Mouse (Mus musculus) intestine, embryonic 16.5 days (tissue): ENCODE data around the gene Myom3. TPM values are rescaled to one million over a fixed set of nuclear protein-coding genes. Genes with fewer than 3 reads are reported as not detected.

ENCODE experiments used
- ATAC-seq: fragments of 200-750 bp; cut with Nextera tagmentation; 2 replicates; pipeline ENCODE4 v1.8.0; 2017; ENCODE audit warnings: moderate TSS enrichment, moderate library complexity
- H3K27ac ChIP-seq: fragments of 300-500 bp; sonication (generic); 2 replicates; pipeline ENCODE4 v1.5.1; 2014; ENCODE audit warnings: mild to moderate bottlenecking, low read length
- H3K27me3 ChIP-seq: fragments of 300-500 bp; sonication (generic); replicated peaks from 2 replicates; pipeline ENCODE4 v1.6.1; 2014; ENCODE audit warnings: low read length, control low read depth, mixed read lengths; ENCODE audit not compliant: control insufficient read depth, insufficient read depth
- H3K36me3 ChIP-seq: fragments of 300-500 bp; sonication (generic); 2 replicates; pipeline ENCODE4 v1.6.1; 2014; ENCODE audit warnings: low read length, control low read depth; ENCODE audit not compliant: control insufficient read depth, insufficient read depth
- H3K4me1 ChIP-seq: fragments of 300-500 bp; sonication (generic); 2 replicates; pipeline ENCODE4 v1.6.1; 2014; ENCODE audit warnings: low read length, control low read depth, mixed read lengths; ENCODE audit not compliant: control insufficient read depth, insufficient read depth
- H3K4me2 ChIP-seq: fragments of 300-500 bp; sonication (generic); 2 replicates; pipeline ENCODE4 v1.6.1; 2014; ENCODE audit warnings: low read depth, low read length, control low read depth
- H3K4me3 ChIP-seq: fragments of 300-500 bp; sonication (generic); 2 replicates; pipeline ENCODE4 v1.5.1; 2014; ENCODE audit warnings: mild to moderate bottlenecking, low read length
- H3K9ac ChIP-seq: fragments of 300-500 bp; sonication (generic); 2 replicates; pipeline ENCODE4 v1.6.1; 2014; ENCODE audit warnings: low read depth, low read length
- H3K9me3 ChIP-seq: fragments of 300-500 bp; sonication (generic); 2 replicates; pipeline ENCODE4 v1.6.1; 2016; ENCODE audit warnings: low read length, control low read depth; ENCODE audit not compliant: control insufficient read depth
- WGBS: fragments of 180-500 bp; shearing (Covaris S2); extraction: QIAGEN DNeasy Blood & Tissue Kit; methylation state at CpG from one replicate; pipeline ENCODE4 v1.1.7; 2014; 5-methylcytosine and 5-hydroxymethylcytosine counted together
- polyA plus RNA-seq: library from polyadenylated mRNA; unstranded; fragments of >200 nt; fragmentation: Nextera tagmentation; extraction: Ambion mirVana; gene quantifications from 2 replicates; pipeline ENCODE4 v1.2.1, GENCODE M21; 2015

Myom3 gene
- polyA plus RNA-seq, 1 experiment from 2014 or later: 0.88 TPM

- 95% methylated on average over 14 of the region's 14 CpGs for WGBS
Measured at GRCm38 (mm10) chr4:135733901-135734300, 25.6 kb upstream of the Myom3 start.

GRCm38 (mm10) chr4:135736903-135737302, 22.6 kb upstream of the Myom3 start:
- H3K4me2 ChIP-seq: no peak overlapping the region
- no peak overlapping the region for H3K27ac ChIP-seq
- H3K36me3 ChIP-seq: peaks cover 22% of the 10 kb centered on the region
- H3K9me3 ChIP-seq: peaks cover 5% of the 10 kb centered on the region; the same call in 1 of the 2 replicates
- H3K4me1 ChIP-seq: peaks cover 14% of the 10 kb centered on the region
- 64% methylated on average over 3 of the region's 3 CpGs for WGBS
- no peak overlapping the region for H3K9ac ChIP-seq
- H3K4me3 ChIP-seq: no peak overlapping the region
- no peaks in the 10 kb centered on the region for H3K27me3 ChIP-seq
- ATAC-seq: no peak

More at GRCm38 (mm10) chr4:135733901-135734300, 25.6 kb upstream of the Myom3 start:
- Histone ChIP-seq H3K36me3 (peaks cover 22% of the 10 kb centered on the region), H3K4me1 (peaks cover 12% of the 10 kb centered on the region), H3K9me3 (peaks cover 5% of the 10 kb centered on the region; the same call in 1 of the 2 replicates), H3K27ac (no peak overlapping the region), H3K4me2 (no peak overlapping the region), H3K27me3 (no peaks in the 10 kb centered on the region), H3K9ac (no peak overlapping the region), H3K4me3 (no peak overlapping the region)
- ATAC-seq: no peak

- 28% methylated on average over 5 of the region's 5 CpGs for WGBS
- H3K4me1 ChIP-seq: peaks cover 15% of the 10 kb centered on the region
- peaks cover 5% of the 10 kb centered on the region; the same call in 1 of the 2 replicates for H3K9me3 ChIP-seq
- peaks cover 17% of the 10 kb centered on the region for H3K36me3 ChIP-seq
- H3K4me2 ChIP-seq: no peak overlapping the region
- ATAC-seq: peak; percentile 44
- H3K4me3 ChIP-seq: no peak overlapping the region
- no peaks in the 10 kb centered on the region for H3K27me3 ChIP-seq
- H3K27ac ChIP-seq: peak overlapping the region; percentile 47
- no peak overlapping the region for H3K9ac ChIP-seq
Measured at GRCm38 (mm10) chr4:135738237-135738636, 21.3 kb upstream of the Myom3 start.

- Histone ChIP-seq H3K4me1 (peaks cover 25% of the 10 kb centered on the region), H3K27ac (peak overlapping the region; percentile 47), H3K4me2 (no peak overlapping the region), H3K9ac (no peak overlapping the region), H3K9me3 (peaks cover 5% of the 10 kb centered on the region; the same call in 1 of the 2 replicates), H3K4me3 (no peak overlapping the region), H3K36me3 (peaks cover 9% of the 10 kb centered on the region; the same call in 1 of the 2 replicates), H3K27me3 (no peaks in the 10 kb centered on the region)
- 51% methylated on average over 7 of the region's 7 CpGs for WGBS
- peak; percentile 45 for ATAC-seq
Measured at GRCm38 (mm10) chr4:135739148-135739547, 20.4 kb upstream of the Myom3 start.

- H3K9ac ChIP-seq: no peak overlapping the region
- ATAC-seq: peak; percentile 69
- no peaks in the 10 kb centered on the region for H3K27me3 ChIP-seq
- 81% methylated on average over 14 of the region's 14 CpGs for WGBS
- no peak overlapping the region for H3K27ac ChIP-seq
- H3K4me2 ChIP-seq: no peak overlapping the region
- H3K9me3 ChIP-seq: no peaks in the 10 kb centered on the region; the same call in 1 of the 2 replicates
- peaks cover 30% of the 10 kb centered on the region for H3K4me1 ChIP-seq
- no peak overlapping the region for H3K4me3 ChIP-seq
- peaks cover 5% of the 10 kb centered on the region; the same call in 1 of the 2 replicates for H3K36me3 ChIP-seq
Measured at GRCm38 (mm10) chr4:135739672-135740071, 19.8 kb upstream of the Myom3 start.

GRCm38 (mm10) chr4:135743520-135743919, 16.0 kb upstream of the Myom3 start:
- Histone ChIP-seq H3K27ac (no peak overlapping the region), H3K9ac (peak overlapping the region; percentile 33; the same call in 1 of the 2 replicates)
- ATAC-seq: no peak

GRCm38 (mm10) chr4:135744726-135745448, 14.6 kb upstream of the Myom3 start:
- H3K27ac ChIP-seq: peak overlapping the region; percentile 36
- peak; percentile 27; the same call in 1 of the 2 replicates for ATAC-seq
- H3K27me3 ChIP-seq: no peaks in the 10 kb centered on the region
- H3K4me3 ChIP-seq: no peak overlapping the region
- no peaks in the 10 kb centered on the region for H3K36me3 ChIP-seq
- H3K4me2 ChIP-seq: no peak overlapping the region; the same call in 1 of the 2 replicates
- 24% methylated on average over 16 of the region's 16 CpGs for WGBS
- H3K4me1 ChIP-seq: peaks cover 32% of the 10 kb centered on the region
- H3K9ac ChIP-seq: no peak overlapping the region
- no peaks in the 10 kb centered on the region for H3K9me3 ChIP-seq

More at GRCm38 (mm10) chr4:135743520-135743919, 16.0 kb upstream of the Myom3 start:
- H3K4me2 ChIP-seq: no peak overlapping the region
- 23% methylated on average over 6 of the region's 6 CpGs for whole genome bisulfite sequencing
- peaks cover 37% of the 10 kb centered on the region for H3K4me1 ChIP-seq
- no peak overlapping the region for H3K4me3 ChIP-seq
- H3K36me3 ChIP-seq: no peaks in the 10 kb centered on the region
- no peaks in the 10 kb centered on the region for H3K9me3 ChIP-seq
- H3K27me3 ChIP-seq: no peaks in the 10 kb centered on the region

- Histone ChIP-seq H3K9me3 (no peaks in the 10 kb centered on the region), H3K4me1 (peaks cover 36% of the 10 kb centered on the region), H3K27ac (peak overlapping the region; percentile 36; the same call in 1 of the 2 replicates), H3K9ac (no peak overlapping the region), H3K4me3 (no peak overlapping the region), H3K27me3 (no peaks in the 10 kb centered on the region), H3K36me3 (no peaks in the 10 kb centered on the region), H3K4me2 (no peak overlapping the region)
- ATAC-seq: peak; percentile 23
- WGBS: 60% methylated on average over 10 of the region's 10 CpGs
Measured at GRCm38 (mm10) chr4:135745613-135746012, 13.9 kb upstream of the Myom3 start.

- Histone ChIP-seq H3K9ac (peak overlapping the region; percentile 45; the same call in 1 of the 2 replicates), H3K9me3 (peaks cover 8% of the 10 kb centered on the region; the same call in 1 of the 2 replicates), H3K27ac (peak overlapping the region; percentile 95), H3K4me2 (no peak overlapping the region), H3K4me1 (peaks cover 35% of the 10 kb centered on the region), H3K36me3 (peaks cover 14% of the 10 kb centered on the region), H3K27me3 (no peaks in the 10 kb centered on the region), H3K4me3 (no peak overlapping the region)
- ATAC-seq: no peak
- WGBS: 79% methylated on average over 8 of the region's 8 CpGs
Measured at GRCm38 (mm10) chr4:135750896-135751295, 8.6 kb upstream of the Myom3 start.
